Mouse (Mus musculus) right cerebral cortex, adult 18-20 months (tissue): ENCODE data around the gene Plet1.
A peak's percentile ranks its signal among the peaks of the same experiment; 100 is the strongest.

Experiments
- DNase-seq: peaks from one replicate; pipeline ENCODE4 v3.0.0; 2022; ENCODE audit warnings: mixed read lengths

Plet1 gene

GRCm38 (mm10) chr9:50496151-50496505, 1.8 kb downstream of the Plet1 start:
- DNase-seq, result no peak

DNA sequence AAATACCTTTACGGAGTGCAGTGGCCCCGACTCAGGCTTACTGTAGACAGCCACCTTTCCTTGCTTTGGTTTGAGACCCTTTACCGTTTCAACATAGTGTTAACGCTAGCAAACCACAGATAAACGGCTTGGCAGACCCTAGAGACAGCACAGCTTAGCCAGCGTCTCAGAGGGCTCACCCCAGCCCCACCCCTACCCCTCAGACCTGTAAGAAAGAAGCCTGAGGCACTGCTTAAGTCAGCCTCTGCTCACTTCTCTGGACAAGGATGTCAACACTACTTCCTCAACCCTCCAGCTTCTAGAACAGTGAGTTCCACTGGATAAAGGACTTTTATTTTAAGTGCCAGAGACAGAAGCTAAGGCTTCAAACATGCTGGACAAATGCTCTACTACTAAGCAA, 2.2 kb downstream of the Plet1 start:
- DNase-seq, result no peak

DNA sequence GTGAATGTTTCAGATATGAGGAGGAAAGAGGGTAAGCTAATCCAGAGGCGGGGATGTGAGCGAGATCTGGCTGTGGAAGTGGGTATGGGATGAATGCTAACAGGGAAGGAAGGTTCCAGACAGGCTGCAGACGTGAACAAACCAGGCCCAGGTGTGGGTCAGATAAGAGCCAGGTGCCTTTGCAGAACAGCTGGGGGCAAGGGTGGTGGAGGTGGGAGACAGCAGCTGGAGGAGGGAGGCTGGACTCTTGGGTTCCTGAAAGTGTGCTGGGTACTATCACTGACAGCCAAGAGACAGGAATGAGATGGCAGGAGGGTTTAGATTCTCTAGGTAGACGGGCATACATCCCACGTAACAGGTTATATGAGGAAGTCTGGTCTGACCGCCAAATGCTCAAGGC, 2.8 kb downstream of the Plet1 start:
- DNase-seq, result no peak

DNA sequence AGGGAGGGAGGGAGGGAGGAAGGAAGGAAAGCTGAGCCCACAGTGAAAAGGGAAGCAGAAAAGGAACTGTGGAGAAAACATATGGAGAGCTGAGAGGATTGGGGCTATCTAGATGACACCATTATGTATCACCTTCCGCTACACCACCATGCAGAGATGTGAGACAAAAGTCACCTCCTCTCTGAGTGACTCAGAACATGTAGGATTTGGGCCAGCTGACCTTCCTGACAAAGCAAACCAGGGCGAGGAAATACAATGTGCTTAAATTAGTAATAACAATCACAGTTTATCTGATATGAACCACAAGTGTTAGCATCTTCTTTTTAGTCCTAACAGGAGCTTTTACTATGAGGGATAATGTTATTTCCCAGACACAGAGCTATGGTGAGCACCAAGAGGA, 3.2 kb downstream of the Plet1 start:
- no peak for DNase-seq

DNA sequence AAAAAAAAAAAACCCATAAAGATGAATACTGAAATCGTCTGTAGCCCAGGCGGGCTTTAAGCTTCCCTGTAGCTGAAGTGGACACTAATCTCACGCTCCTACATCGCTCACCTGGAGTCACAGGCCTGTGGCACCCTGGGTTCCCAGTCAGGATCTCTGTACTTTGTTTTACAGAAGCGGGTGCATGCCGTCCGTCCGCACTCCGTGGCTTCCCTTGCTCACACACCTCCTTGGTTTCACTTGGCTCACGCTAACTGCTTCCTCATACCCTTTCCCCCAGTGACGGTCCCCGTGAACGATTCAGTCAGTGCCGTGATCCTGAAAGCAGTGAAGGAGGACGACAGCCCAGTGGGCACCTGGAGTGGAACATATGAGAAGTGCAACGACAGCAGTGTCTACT, 4.5 kb downstream of the Plet1 start:
- no peak for DNase-seq

GRCm38 (mm10) chr9:50499781-50500180, 5.5 kb downstream of the Plet1 start:
- no peak for DNase-seq

DNA sequence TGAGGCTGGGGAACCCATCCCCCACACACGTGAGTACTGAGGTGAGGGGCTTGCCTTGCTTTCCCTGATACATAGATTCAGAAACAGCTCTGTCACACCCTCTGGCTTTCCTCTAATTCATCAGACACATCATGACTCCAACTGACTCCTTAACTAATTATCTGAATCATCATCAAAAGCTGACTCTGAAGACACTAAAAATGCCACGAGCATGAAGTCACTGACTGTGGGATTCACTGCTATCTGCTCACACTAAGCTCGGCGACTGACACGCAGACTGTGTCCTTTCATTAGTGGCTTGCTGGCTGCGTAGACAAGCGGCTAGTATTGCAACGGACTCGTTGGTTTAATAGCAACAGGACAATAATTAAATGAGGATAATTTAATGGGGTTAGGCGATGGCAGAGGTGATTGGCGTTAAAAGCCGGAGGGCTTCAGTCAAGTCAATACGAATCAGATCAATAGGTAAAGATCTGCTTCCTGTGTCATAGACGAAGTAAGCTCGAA, 6.2 kb downstream of the Plet1 start:
- no peak for DNase-seq

DNA sequence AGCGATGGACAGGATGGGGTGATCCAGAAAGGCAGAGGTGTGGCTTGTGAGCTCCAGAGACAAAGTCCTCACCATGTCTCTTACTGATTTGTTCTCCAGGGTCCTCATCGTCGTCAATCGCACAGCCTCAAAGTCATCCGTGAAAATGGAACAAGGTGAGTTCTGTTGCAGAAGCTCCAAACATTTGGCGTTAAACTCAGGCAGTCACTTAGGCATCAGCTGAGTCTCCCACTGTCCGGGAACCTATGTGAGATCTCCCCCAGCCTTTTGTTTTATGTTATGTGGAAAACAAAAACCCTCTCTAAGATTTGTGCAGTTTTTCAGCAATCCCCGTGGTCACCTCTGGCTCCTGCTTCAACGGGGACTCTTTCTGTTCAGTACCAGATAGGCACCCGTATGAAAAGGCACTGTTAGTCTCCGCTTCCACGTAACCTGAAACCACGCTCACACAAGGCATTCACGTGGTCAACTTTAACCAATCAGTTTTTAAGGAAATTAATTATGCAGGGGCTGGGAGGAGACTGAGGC, 6.7 kb downstream of the Plet1 start:
- DNase-seq, result no peak

DNA sequence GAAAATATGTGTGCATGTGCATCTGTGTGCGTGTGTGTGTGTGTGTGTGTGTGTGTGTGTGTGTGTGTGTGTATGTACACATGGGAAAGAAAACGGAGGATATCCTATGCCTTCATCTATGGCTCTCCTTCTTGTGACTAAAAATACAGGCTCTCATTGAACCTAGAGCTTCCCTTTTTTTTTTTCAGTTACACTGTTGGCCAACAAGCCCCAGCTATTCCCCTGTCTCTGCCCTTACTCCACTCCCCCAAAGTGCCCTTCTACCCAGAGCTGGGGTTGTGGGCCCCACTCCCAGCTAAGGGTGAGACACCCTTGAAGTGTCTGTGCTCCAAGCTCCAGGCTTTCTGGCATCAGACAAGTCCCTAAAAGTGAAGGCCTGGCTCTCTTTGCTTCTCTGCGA, 8.6 kb downstream of the Plet1 start:
- DNase-seq, result no peak

DNA sequence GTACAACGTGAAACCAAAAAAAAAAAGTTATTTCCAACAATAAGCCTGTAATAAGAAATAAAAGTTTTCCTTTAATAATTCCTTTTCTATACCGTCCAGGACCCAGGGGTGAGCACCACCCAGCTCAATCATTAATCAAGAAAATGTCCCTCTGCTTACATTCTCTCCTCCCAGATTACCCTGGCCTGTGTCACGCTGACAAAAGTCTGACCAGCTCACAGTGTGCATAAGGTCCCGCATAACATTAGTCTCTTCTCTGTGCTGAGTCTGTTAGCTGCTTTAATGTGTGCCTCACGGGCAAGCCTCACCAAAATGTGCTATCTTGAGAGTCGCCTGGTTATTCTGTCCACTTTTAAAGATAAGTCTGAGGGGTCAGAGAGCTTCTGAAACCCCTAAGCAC, 11.1 kb downstream of the Plet1 start:
- no peak for DNase-seq

- DNase-seq, result no peak
Observed at GRCm38 (mm10) chr9:50507570-50507969, 13.2 kb downstream of the Plet1 start.

- DNase-seq, result no peak
Observed at GRCm38 (mm10) chr9:50515462-50515861, 21.1 kb downstream of the Plet1 start.

GRCm38 (mm10) chr9:50518781-50519180, 24.5 kb downstream of the Plet1 start:
- DNase-seq, result no peak

GRCm38 (mm10) chr9:50520748-50521147, 26.4 kb downstream of the Plet1 start:
- no peak for DNase-seq

DNA sequence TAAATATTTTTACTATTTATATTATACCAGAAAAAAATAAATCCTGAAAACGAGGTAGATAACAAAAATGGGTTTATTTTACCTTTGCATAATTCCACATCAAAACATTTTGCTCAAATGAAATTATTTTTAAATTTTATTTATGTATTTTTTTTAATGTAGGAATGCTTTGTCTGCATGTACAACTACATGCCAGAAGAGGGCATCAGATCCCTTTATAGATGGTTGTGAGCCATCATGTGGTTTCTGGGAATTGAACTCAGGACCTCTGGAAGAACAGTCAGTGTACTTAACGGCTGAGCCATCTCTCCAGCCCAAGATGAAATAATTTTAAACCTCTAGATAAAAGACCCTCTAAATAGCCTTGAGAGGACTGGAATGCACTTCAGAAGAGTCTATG, 27.2 kb downstream of the Plet1 start:
- no peak for DNase-seq

DNA sequence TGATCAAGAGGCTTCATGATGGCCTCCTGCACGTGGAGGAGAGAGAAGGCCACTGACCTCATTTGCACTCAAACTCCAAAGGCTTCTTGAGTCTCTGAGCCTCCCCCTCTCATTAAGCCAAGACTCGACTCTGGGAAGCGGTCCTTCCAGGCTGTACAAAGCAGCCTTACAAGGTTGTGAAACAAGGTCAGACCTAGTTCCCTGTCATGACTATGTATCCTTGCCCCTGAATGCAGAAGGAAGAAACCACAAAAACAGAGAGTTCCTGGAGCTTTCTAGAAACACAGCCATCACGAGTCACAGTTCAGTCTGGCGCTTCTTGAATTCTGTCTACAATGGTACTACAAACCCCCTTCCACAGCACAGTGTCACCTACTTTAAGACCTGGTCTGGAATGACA, 28.2 kb downstream of the Plet1 start:
- no peak for DNase-seq

GRCm38 (mm10) chr9:50524936-50525335, 30.6 kb downstream of the Plet1 start:
- DNase-seq, result no peak

DNA sequence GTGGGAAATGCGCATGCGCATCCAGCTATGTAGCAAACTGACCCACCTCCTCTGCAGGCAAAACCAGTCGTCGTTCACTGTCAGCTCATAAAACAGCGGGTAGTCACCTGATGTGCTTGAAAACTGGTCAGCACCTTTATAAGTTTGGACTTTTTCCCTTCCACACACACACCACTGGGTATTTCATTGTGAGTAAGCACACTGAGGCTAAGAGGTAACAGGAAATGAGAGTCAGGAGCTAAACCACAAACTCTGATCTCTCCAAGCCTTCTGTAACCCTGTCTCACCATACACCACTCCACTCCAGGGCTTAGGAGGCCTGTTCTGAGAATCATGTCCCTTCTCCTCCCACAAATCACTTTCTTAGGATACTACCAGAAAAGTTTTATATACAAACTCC, 31.3 kb downstream of the Plet1 start:
- no peak for DNase-seq

GRCm38 (mm10) chr9:50527860-50528259, 33.5 kb downstream of the Plet1 start:
- no peak for DNase-seq

DNA sequence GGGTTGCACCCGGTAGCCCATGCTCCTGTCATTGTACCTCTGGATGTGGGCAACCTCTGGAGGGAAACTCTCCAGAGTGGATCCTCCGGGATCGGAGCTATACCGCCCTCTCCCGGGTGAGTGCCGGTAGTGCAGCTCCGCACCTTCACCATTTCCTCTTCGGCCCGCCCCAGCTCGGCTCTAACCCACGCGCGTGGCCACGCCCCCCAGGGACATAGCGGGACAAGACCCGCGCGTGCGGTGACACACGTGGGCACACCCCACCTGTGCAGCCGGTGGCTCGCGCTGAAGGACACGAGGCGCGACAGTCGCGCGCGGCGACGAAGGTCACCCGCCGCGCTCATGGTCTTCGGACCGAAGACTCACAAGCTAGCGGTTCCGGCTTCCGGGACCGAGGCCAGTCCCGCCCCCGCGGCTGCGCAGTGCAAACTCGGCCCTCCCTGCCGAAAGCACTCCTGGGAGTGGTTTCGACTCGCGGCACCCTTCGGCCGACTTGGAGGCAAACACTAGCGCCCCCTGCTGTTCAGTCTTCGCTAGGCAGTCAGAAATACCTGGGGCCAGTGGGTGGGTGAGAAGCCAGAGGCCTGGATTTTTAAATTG, 34.1 kb downstream of the Plet1 start, which contains the start of gene Pts:
Gene Pts (minus strand): TSS at position 432 of the 600 bp plus-strand sequence.
- DNase-seq, result peak; percentile 98

- peak; percentile 17 for DNase-seq
Observed at GRCm38 (mm10) chr9:50530890-50531289, 36.6 kb downstream of the Plet1 start.

DNA sequence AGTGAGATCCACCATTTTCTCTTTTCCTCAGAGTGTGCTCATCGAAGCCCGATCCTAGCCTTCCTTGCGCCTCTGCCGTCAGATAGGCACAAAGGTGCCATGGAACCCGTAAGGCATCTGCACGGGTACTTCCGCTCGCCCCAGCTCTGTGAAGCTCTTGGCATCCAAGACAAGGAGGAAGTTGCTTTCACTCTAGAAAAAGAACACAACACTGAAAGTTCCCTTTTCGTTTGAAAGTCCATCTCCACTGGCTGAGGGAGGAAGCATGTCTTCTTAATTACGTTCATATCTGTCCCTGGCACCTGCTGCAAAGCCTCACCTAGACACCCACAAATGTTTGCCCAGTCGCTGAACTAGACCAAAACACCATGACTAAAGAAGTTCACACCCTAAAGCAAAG, 39.0 kb downstream of the Plet1 start:
- DNase-seq, result no peak

GRCm38 (mm10) chr9:50533791-50534190, 39.5 kb downstream of the Plet1 start:
- DNase-seq, result no peak

DNA sequence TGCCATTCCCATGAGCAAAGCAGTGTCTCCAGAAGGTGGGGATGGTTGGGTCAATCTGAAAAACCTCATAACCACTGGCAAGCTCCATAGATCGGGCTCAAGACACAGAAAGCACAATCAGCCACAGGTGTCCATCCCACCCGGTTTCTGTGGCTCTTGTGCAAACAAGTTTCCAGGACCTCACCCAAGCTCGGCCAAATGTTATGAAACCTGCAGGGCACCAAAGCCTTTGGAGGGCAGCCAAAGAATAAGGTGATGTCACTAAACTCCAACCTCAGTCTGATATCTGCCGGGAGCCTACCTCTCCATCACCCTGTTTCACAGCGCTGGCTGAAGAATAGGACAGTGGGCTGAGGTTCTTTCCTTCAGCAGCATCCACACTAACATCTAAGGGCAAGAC, 41.6 kb downstream of the Plet1 start:
- no peak for DNase-seq

DNA sequence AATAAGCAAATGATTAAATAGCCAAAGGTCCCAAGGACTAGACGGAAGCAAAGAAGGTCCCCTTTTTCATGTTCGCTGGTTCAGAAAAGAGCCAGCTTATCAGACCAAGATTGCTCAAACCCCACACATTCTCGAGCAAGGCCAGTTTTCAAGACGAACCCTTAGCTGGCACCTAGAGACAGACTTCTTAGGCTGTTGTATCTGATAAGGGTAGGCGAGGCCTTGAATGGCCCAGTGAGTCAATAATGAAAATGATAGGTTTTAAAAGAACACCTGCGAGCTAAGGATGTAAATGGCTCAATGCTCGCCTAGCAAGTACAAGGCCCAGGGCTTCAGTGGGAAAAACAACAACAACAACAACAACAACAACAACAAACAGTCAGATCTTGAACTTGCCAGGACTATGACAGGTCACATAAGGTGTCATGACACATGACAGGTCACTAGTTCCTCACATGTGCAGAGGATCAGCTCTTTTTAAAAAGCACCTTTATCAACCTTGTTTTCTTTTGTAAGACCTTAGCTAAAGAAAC, 42.3 kb downstream of the Plet1 start:
- DNase-seq, result no peak
